Mouse (Mus musculus): ENCODE results near the gene Kcnh1. TPM values are rescaled to one million over a fixed set of nuclear protein-coding genes. Genes with fewer than 3 reads are reported as not detected.

Kcnh1 gene
- polyA plus RNA-seq, 2 experiments from 2014 or later = not detected

GRCm38 (mm10) chr1:192419176-192419575 lies 228.6 kb downstream of the Kcnh1 start:
- no peak for ATAC-seq

- ATAC-seq = no peak
Measured at GRCm38 (mm10) chr1:192421377-192422166, 231.0 kb downstream of the Kcnh1 start.

GRCm38 (mm10) chr1:192431423-192431822 lies 240.8 kb downstream of the Kcnh1 start:
- no peak for ATAC-seq

- ATAC-seq = no peak
Measured at GRCm38 (mm10) chr1:192435503-192435902, 244.9 kb downstream of the Kcnh1 start.

GRCm38 (mm10) chr1:192439151-192439837 lies 248.7 kb downstream of the Kcnh1 start:
- no peak for ATAC-seq

- ATAC-seq = no peak
Measured at GRCm38 (mm10) chr1:192442772-192443445, 252.3 kb downstream of the Kcnh1 start.

- ATAC-seq = no peak
Measured at GRCm38 (mm10) chr1:192443998-192444657, 253.6 kb downstream of the Kcnh1 start.

- ATAC-seq = no peak
Measured at GRCm38 (mm10) chr1:192444658-192445447, 254.3 kb downstream of the Kcnh1 start.

GRCm38 (mm10) chr1:192446158-192446557 lies 255.6 kb downstream of the Kcnh1 start:
- no peak for ATAC-seq

GRCm38 (mm10) chr1:192447666-192448065 lies 257.1 kb downstream of the Kcnh1 start:
- no peak for ATAC-seq

GRCm38 (mm10) chr1:192448512-192448911 lies 257.9 kb downstream of the Kcnh1 start:
- no peak for ATAC-seq

GRCm38 (mm10) chr1:192449572-192450351 lies 259.2 kb downstream of the Kcnh1 start:
- ATAC-seq = no peak

- no peak for ATAC-seq
Measured at GRCm38 (mm10) chr1:192450425-192450824, 259.9 kb downstream of the Kcnh1 start.

GRCm38 (mm10) chr1:192451722-192452121 lies 261.1 kb downstream of the Kcnh1 start:
- ATAC-seq = no peak

GRCm38 (mm10) chr1:192454501-192454900 lies 263.9 kb downstream of the Kcnh1 start:
- ATAC-seq = no peak

GRCm38 (mm10) chr1:192454981-192455380 lies 264.4 kb downstream of the Kcnh1 start:
- no peak for ATAC-seq

- no peak for ATAC-seq
Measured at GRCm38 (mm10) chr1:192457037-192457436, 266.5 kb downstream of the Kcnh1 start.

GRCm38 (mm10) chr1:192457526-192458206 lies 267.1 kb downstream of the Kcnh1 start:
- no peak for ATAC-seq

- ATAC-seq = no peak
Measured at GRCm38 (mm10) chr1:192463732-192464131, 273.2 kb downstream of the Kcnh1 start.

GRCm38 (mm10) chr1:192472366-192472765 lies 281.8 kb downstream of the Kcnh1 start:
- ATAC-seq = no peak

GRCm38 (mm10) chr1:192473134-192473533 lies 282.6 kb downstream of the Kcnh1 start:
- ATAC-seq = no peak
